Mouse (Mus musculus): ENCODE measurements at regions not wholly inside any gene's neighbourhood (a gene's known extent, or its start where the extent isn't known, plus 50 kb on each side); places are given as distances from the start of the nearest gene placed in this dataset.
"Not testable (repeated sequence)": the region's sequence is repeated elsewhere in the genome, so short reads cannot be mapped to it uniquely, and the experiment has no call there.

- H3K9me3 ChIP-seq (ENCODE audit: control insufficient read depth, low read length): no peaks in the 10 kb centered on the region
- no peak overlapping the region for H3K9ac ChIP-seq (ENCODE audit: low read depth, low read length)
- H3K4me1 ChIP-seq (ENCODE audit: control insufficient read depth, insufficient read depth, low read length): no peaks in the 10 kb centered on the region
- WGBS: 95% methylated on average over 1 of the region's 1 CpGs
- no peak overlapping the region for H3K4me2 ChIP-seq (replicated peaks; ENCODE audit: low read depth, low read length)
- ATAC-seq (ENCODE audit: low FRiP score, low TSS enrichment): no peak
- no peak overlapping the region for H3K27ac ChIP-seq (ENCODE audit: low read depth, low read length)
- H3K36me3 ChIP-seq (ENCODE audit: control insufficient read depth, insufficient read depth, low read length): no peaks in the 10 kb centered on the region
- no peak overlapping the region for H3K4me3 ChIP-seq (ENCODE audit: low read length)
- no peaks in the 10 kb centered on the region for H3K27me3 ChIP-seq (ENCODE audit: control insufficient read depth, insufficient read depth, low read length)
Observed at GRCm38 (mm10) chr14:84610476-84610875, 167.1 kb downstream of the Pcdh17 start.

GRCm38 (mm10) chr14:84612551-84612950, 169.2 kb downstream of the Pcdh17 start:
- 61% methylated on average over 4 of the region's 4 CpGs for WGBS
- H3K9me3 ChIP-seq (ENCODE audit: control insufficient read depth, low read length): no peaks in the 10 kb centered on the region
- no peak overlapping the region for H3K27ac ChIP-seq (ENCODE audit: low read depth, low read length)
- no peak overlapping the region for H3K9ac ChIP-seq (ENCODE audit: low read depth, low read length)
- no peak for ATAC-seq (ENCODE audit: low FRiP score, low TSS enrichment)
- H3K27me3 ChIP-seq (ENCODE audit: control insufficient read depth, insufficient read depth, low read length): no peaks in the 10 kb centered on the region
- H3K4me1 ChIP-seq (ENCODE audit: control insufficient read depth, insufficient read depth, low read length): no peaks in the 10 kb centered on the region
- H3K4me2 ChIP-seq (replicated peaks; ENCODE audit: low read depth, low read length): no peak overlapping the region
- H3K4me3 ChIP-seq (ENCODE audit: low read length): no peak overlapping the region
- H3K36me3 ChIP-seq (ENCODE audit: control insufficient read depth, insufficient read depth, low read length): no peaks in the 10 kb centered on the region

GRCm38 (mm10) chr14:84645026-84645425, 201.7 kb downstream of the Pcdh17 start:
- H3K4me3 ChIP-seq (ENCODE audit: low read length): no peak overlapping the region
- H3K9me3 ChIP-seq (ENCODE audit: control insufficient read depth, low read length): no peaks in the 10 kb centered on the region
- H3K4me2 ChIP-seq (replicated peaks; ENCODE audit: low read depth, low read length): no peak overlapping the region
- no peak for ATAC-seq (ENCODE audit: low FRiP score, low TSS enrichment)
- H3K36me3 ChIP-seq (ENCODE audit: control insufficient read depth, insufficient read depth, low read length): no peaks in the 10 kb centered on the region
- H3K27me3 ChIP-seq (ENCODE audit: control insufficient read depth, insufficient read depth, low read length): no peaks in the 10 kb centered on the region
- H3K4me1 ChIP-seq (ENCODE audit: control insufficient read depth, insufficient read depth, low read length): no peaks in the 10 kb centered on the region
- H3K27ac ChIP-seq (ENCODE audit: low read depth, low read length): no peak overlapping the region
- WGBS: 63% methylated on average over 1 of the region's 1 CpGs
- H3K9ac ChIP-seq (ENCODE audit: low read depth, low read length): no peak overlapping the region

- Histone ChIP-seq H3K27ac (ENCODE audit: low read depth, low read length) (no peak overlapping the region), H3K4me2 (replicated peaks; ENCODE audit: low read depth, low read length) (no peak overlapping the region), H3K36me3 (ENCODE audit: control insufficient read depth, insufficient read depth, low read length) (no peaks in the 10 kb centered on the region), H3K4me3 (ENCODE audit: low read length) (no peak overlapping the region), H3K27me3 (ENCODE audit: control insufficient read depth, insufficient read depth, low read length) (no peaks in the 10 kb centered on the region), H3K9me3 (ENCODE audit: control insufficient read depth, low read length) (no peaks in the 10 kb centered on the region), H3K9ac (ENCODE audit: low read depth, low read length) (no peak overlapping the region), H3K4me1 (ENCODE audit: control insufficient read depth, insufficient read depth, low read length) (no peaks in the 10 kb centered on the region)
- ATAC-seq (ENCODE audit: low FRiP score, low TSS enrichment): no peak
- WGBS: 79% methylated on average over 3 of the region's 3 CpGs
Observed at GRCm38 (mm10) chr14:84645972-84646577, 202.7 kb downstream of the Pcdh17 start.

- ATAC-seq (ENCODE audit: low FRiP score, low TSS enrichment): no peak
- H3K27me3 ChIP-seq (ENCODE audit: control insufficient read depth, insufficient read depth, low read length): no peaks in the 10 kb centered on the region
- H3K4me1 ChIP-seq (ENCODE audit: control insufficient read depth, insufficient read depth, low read length): no peaks in the 10 kb centered on the region
- H3K27ac ChIP-seq (ENCODE audit: low read depth, low read length): no peak overlapping the region
- H3K9me3 ChIP-seq (ENCODE audit: control insufficient read depth, low read length): no peaks in the 10 kb centered on the region
- no peak overlapping the region for H3K4me2 ChIP-seq (replicated peaks; ENCODE audit: low read depth, low read length)
- H3K9ac ChIP-seq (ENCODE audit: low read depth, low read length): no peak overlapping the region
- H3K4me3 ChIP-seq (ENCODE audit: low read length): no peak overlapping the region
- WGBS: 64% methylated on average over 6 of the region's 6 CpGs
- no peaks in the 10 kb centered on the region for H3K36me3 ChIP-seq (ENCODE audit: control insufficient read depth, insufficient read depth, low read length)
Observed at GRCm38 (mm10) chr14:84659206-84659775, 215.9 kb downstream of the Pcdh17 start.

- H3K4me2 ChIP-seq (replicated peaks; ENCODE audit: low read depth, low read length); H3K36me3 ChIP-seq (ENCODE audit: control insufficient read depth, insufficient read depth, low read length); H3K4me3 ChIP-seq (ENCODE audit: low read length); H3K9ac ChIP-seq (ENCODE audit: low read depth, low read length); H3K27ac ChIP-seq (ENCODE audit: low read depth, low read length); H3K9me3 ChIP-seq (ENCODE audit: control insufficient read depth, low read length); H3K27me3 ChIP-seq (ENCODE audit: control insufficient read depth, insufficient read depth, low read length); H3K4me1 ChIP-seq (ENCODE audit: control insufficient read depth, insufficient read depth, low read length); ATAC-seq (ENCODE audit: low FRiP score, low TSS enrichment): not testable (repeated sequence)
- 90% methylated on average over 2 of the region's 2 CpGs for WGBS
Observed at GRCm38 (mm10) chr14:84667685-84668084, 224.3 kb downstream of the Pcdh17 start.

GRCm38 (mm10) chr14:84671678-84672472, 228.5 kb downstream of the Pcdh17 start:
- peak; percentile 97 for ATAC-seq (ENCODE audit: low FRiP score, low TSS enrichment)
- Histone ChIP-seq H3K4me1 (ENCODE audit: control insufficient read depth, insufficient read depth, low read length) (no peaks in the 10 kb centered on the region), H3K27me3 (ENCODE audit: control insufficient read depth, insufficient read depth, low read length) (no peaks in the 10 kb centered on the region), H3K9ac (ENCODE audit: low read depth, low read length) (no peak overlapping the region), H3K27ac (ENCODE audit: low read depth, low read length) (no peak overlapping the region), H3K4me2 (replicated peaks; ENCODE audit: low read depth, low read length) (no peak overlapping the region), H3K36me3 (ENCODE audit: control insufficient read depth, insufficient read depth, low read length) (no peaks in the 10 kb centered on the region), H3K9me3 (ENCODE audit: control insufficient read depth, low read length) (no peaks in the 10 kb centered on the region), H3K4me3 (ENCODE audit: low read length) (no peak overlapping the region)
- WGBS: 33% methylated on average over 7 of the region's 7 CpGs

- Histone ChIP-seq H3K27me3 (ENCODE audit: control insufficient read depth, insufficient read depth, low read length) (no peaks in the 10 kb centered on the region), H3K36me3 (ENCODE audit: control insufficient read depth, insufficient read depth, low read length) (no peaks in the 10 kb centered on the region), H3K9ac (ENCODE audit: low read depth, low read length) (no peak overlapping the region), H3K4me1 (ENCODE audit: control insufficient read depth, insufficient read depth, low read length) (no peaks in the 10 kb centered on the region), H3K4me2 (replicated peaks; ENCODE audit: low read depth, low read length) (no peak overlapping the region), H3K27ac (ENCODE audit: low read depth, low read length) (no peak overlapping the region), H3K9me3 (ENCODE audit: control insufficient read depth, low read length) (no peaks in the 10 kb centered on the region), H3K4me3 (ENCODE audit: low read length) (no peak overlapping the region)
- WGBS: 71% methylated on average over 3 of the region's 3 CpGs
- no peak for ATAC-seq (ENCODE audit: low FRiP score, low TSS enrichment)
Observed at GRCm38 (mm10) chr14:84686848-84687247, 243.5 kb downstream of the Pcdh17 start.

GRCm38 (mm10) chr14:84690810-84691209, 247.4 kb downstream of the Pcdh17 start:
- WGBS: 86% methylated on average over 3 of the region's 3 CpGs

More at GRCm38 (mm10) chr14:84690810-84691209, 247.4 kb downstream of the Pcdh17 start:
- H3K36me3 ChIP-seq (ENCODE audit: control insufficient read depth, insufficient read depth, low read length): no peaks in the 10 kb centered on the region
- no peak overlapping the region for H3K4me3 ChIP-seq (ENCODE audit: low read length)
- H3K9ac ChIP-seq (ENCODE audit: low read depth, low read length): no peak overlapping the region
- no peak for ATAC-seq (ENCODE audit: low FRiP score, low TSS enrichment)
- no peaks in the 10 kb centered on the region for H3K4me1 ChIP-seq (ENCODE audit: control insufficient read depth, insufficient read depth, low read length)
- no peaks in the 10 kb centered on the region for H3K9me3 ChIP-seq (ENCODE audit: control insufficient read depth, low read length)
- no peaks in the 10 kb centered on the region for H3K27me3 ChIP-seq (ENCODE audit: control insufficient read depth, insufficient read depth, low read length)
- H3K27ac ChIP-seq (ENCODE audit: low read depth, low read length): no peak overlapping the region
- no peak overlapping the region for H3K4me2 ChIP-seq (replicated peaks; ENCODE audit: low read depth, low read length)

Data from kidney, embryonic 14.5 days (tissue).